Mouse (Mus musculus) effector memory CD4-positive, alpha-beta T cell, adult 7 months (primary cell): ENCODE data around the gene Nfkbiz. TPM values are rescaled to one million over a fixed set of nuclear protein-coding genes. Genes with fewer than 3 reads are reported as not detected.

Source experiments
- polyA plus RNA-seq: library from polyadenylated mRNA; unstranded; fragments of 100-300 nt; shearing (Covaris generic); gene quantifications from one replicate; pipeline ENCODE4 v1.2.1, GENCODE M21; 2017

Nfkbiz gene
- polyA plus RNA-seq = 958 TPM

DNA sequence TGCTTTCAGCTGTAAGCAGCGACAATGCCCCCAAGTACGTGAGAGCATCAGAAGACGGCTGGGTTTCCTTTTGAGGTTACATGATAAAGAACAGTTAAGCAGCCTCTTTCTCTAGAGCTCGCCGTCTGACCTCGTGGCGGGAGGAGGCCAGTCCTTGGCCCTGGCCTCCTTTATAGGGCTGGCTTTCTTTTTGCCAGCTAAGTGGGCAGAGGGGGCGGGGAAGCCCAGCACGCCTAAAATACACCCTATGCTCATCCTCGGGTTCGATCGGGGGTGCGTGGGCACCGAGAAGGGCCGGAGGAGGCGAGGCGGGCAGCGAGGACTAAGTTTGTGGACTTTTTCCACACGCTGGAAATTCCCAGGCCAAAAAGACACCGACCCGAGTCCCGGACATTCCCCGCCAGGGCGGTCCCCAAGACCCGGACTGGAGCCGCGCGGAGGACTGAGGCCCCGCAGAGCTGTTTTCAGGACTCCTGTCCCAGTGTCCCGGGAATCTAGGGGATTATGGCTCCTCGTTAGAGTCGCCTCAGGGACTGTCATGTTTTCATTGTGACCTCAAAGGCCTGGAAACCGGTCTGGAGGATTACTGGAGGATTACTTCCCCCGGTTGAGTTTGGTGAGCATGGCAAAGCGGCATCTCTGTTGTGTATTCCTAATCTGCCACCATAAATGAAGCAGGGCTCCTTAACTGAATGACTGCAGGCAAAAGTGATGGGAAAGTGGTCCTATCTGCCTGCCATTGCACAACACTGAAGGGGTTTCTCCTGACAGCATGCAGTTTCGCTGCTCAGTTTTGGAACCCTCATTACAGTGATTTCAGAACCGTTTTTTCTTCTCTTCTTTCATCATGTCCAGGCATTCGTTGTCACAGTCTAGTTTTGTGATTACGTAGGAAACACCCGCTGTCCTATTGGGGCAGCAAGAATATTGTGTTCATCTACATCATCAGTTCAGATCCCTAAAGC, at the start of gene Nfkbiz:
Gene Nfkbiz (minus strand): TSS at position 390 of the 965 bp plus-strand sequence.

Other genes starting within 250 kb of the Nfkbiz start
- gene Nxpe3, start 56.4 kb upstream of the Nfkbiz start, polyA plus RNA-seq = 7.8 TPM
- 29.3 TPM for gene Cep97, start 96.0 kb upstream of the Nfkbiz start, polyA plus RNA-seq
- gene Rpl24, start 127.4 kb upstream of the Nfkbiz start, polyA plus RNA-seq = 560 TPM
- 82.7 TPM for gene Zbtb11, start 135.0 kb upstream of the Nfkbiz start, polyA plus RNA-seq
- gene Pcnp, start 190.8 kb upstream of the Nfkbiz start, polyA plus RNA-seq = 108 TPM
- 29.9 TPM for gene Trmt10c, start 198.9 kb upstream of the Nfkbiz start, polyA plus RNA-seq
- gene Senp7, start 209.4 kb upstream of the Nfkbiz start, polyA plus RNA-seq = 35.8 TPM